Mouse (Mus musculus): ENCODE results near the gene Hdac7. TPM values are rescaled to one million over a fixed set of nuclear protein-coding genes. Genes with fewer than 3 reads are reported as not detected.

The Hdac7 gene
- total and polyA plus RNA-seq, 3 experiments: 23.7 to 61.8 (median 25.7) TPM

DNA sequence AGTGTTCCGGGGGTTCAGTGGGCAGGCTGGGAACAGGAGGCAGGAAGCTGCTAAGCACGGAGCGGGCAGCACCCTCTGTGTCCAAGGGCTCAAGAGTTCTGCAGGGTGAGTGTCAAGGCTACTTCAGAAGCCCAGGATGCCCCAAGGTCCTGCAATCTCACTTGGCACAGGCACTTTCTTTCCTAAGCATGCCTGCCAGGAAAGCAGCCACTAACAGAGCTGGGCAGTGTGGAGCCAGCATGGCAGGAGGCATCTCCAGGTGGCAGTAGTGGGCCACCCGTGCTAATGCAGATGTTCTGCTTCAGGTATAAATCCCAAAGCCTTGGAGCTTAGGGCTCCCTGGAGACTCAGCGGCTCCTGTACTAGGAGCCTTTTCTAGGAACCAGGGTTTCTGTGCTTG is 34.4 kb downstream of the Hdac7 start:
- no peak overlapping the region for H3K9ac ChIP-seq (ENCODE audit: low read depth, low read length)
- peaks cover 37% of the 10 kb centered on the region for H3K4me1 ChIP-seq (ENCODE audit: control insufficient read depth, insufficient read depth, low read length)
- H3K36me3 ChIP-seq (ENCODE audit: control insufficient read depth, insufficient read depth, low read length): peaks cover 13% of the 10 kb centered on the region
- H3K79me2 ChIP-seq (replicated peaks; ENCODE audit: control insufficient read depth, insufficient read depth, low read length): peaks cover 6% of the 10 kb centered on the region
- WGBS: 61% methylated on average over 5 of the region's 5 CpGs
- no peak overlapping the region for H3K4me3 ChIP-seq
- DNase-seq: peak in 1 of 2 experiments; percentile 58
- intact Hi-C loops (cut with DNase I): loop anchor here (1.0 to 2.0 kb wide), 2 partner anchors 31 to 39 kb away; no protein-coding TSS in a partner anchor
- H3K27me3 ChIP-seq (ENCODE audit: control insufficient read depth, insufficient read depth, low read length): no peaks in the 10 kb centered on the region
- peak; percentile 47; the same call in 1 of the 2 replicates for TF ChIP-seq EP300 (IDR thresholded peaks at IDR 0.05; ENCODE audit: insufficient read depth, low read depth, low read length)
- peak; percentile 78 for TF ChIP-seq CTCF (IDR thresholded peaks at IDR 0.05)
- TF ChIP-seq POLR2A (IDR thresholded peaks at IDR 0.05; ENCODE audit: insufficient read depth, low read depth, low read length): no peak
- H3K27ac ChIP-seq: no peak overlapping the region

DNA sequence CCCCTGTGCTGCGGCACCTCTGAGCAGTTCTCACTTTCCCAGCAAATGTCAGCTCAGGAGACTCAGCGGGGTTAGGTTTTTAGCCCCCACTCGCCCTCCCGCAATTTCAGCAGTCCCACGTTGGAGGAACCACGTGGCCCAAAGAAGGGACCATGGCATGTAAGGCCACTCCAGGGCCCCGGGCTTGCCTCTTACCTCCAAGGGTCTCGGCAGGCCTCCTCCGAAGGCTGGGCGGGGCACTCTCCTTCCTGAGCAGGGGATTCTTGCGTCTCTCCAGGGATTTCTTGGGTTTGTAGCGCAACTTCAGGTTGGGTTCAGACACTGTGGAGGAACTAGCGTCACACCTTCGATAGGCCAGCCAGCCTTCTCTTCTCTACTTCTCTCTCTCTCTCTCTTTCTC is 35.1 kb downstream of the Hdac7 start:
- Histone ChIP-seq H3K27me3 (ENCODE audit: control insufficient read depth, insufficient read depth, low read length) (no peaks in the 10 kb centered on the region), H3K36me3 (ENCODE audit: control insufficient read depth, insufficient read depth, low read length) (peaks cover 13% of the 10 kb centered on the region), H3K4me1 (ENCODE audit: control insufficient read depth, insufficient read depth, low read length) (peaks cover 31% of the 10 kb centered on the region), H3K79me2 (replicated peaks; ENCODE audit: control insufficient read depth, insufficient read depth, low read length) (peaks cover 6% of the 10 kb centered on the region), H3K4me3 (no peak overlapping the region), H3K27ac (no peak overlapping the region), H3K9ac (ENCODE audit: low read depth, low read length) (no peak overlapping the region)
- intact Hi-C loops (cut with DNase I): no loop called here
- no peak for DNase-seq
- WGBS: 74% methylated on average over 14 of the region's 14 CpGs
- TF ChIP-seq POLR2A (IDR thresholded peaks at IDR 0.05; ENCODE audit: insufficient read depth, low read depth, low read length) (no peak), EP300 (IDR thresholded peaks at IDR 0.05; ENCODE audit: insufficient read depth, low read depth, low read length) (no peak), CTCF (IDR thresholded peaks at IDR 0.05) (no peak)

DNA sequence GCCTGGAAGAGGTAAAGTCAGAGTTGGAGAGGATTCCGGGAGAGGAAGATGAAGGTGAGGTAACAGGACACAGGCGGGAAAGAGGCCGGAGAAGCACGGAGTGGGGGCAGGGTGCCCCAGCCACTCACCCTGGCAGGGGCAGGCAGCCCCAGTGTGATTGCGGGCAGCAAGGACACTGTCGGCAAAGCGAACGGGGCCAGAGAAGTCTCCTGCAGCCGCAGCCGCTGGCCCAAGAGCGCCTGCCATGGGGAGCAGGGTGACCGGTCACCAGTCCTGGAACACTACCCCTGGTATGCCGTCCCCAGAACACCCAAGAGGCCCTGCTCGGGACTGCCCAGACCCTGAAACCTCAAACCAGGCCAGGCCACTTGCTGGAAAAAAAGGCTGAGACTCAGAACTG is 35.8 kb downstream of the Hdac7 start:
- Histone ChIP-seq H3K9ac (ENCODE audit: low read depth, low read length) (no peak overlapping the region), H3K27ac (no peak overlapping the region), H3K79me2 (replicated peaks; ENCODE audit: control insufficient read depth, insufficient read depth, low read length) (peaks cover 6% of the 10 kb centered on the region), H3K36me3 (ENCODE audit: control insufficient read depth, insufficient read depth, low read length) (peaks cover 9% of the 10 kb centered on the region), H3K4me1 (ENCODE audit: control insufficient read depth, insufficient read depth, low read length) (peaks cover 26% of the 10 kb centered on the region), H3K4me3 (no peak overlapping the region), H3K27me3 (ENCODE audit: control insufficient read depth, insufficient read depth, low read length) (no peaks in the 10 kb centered on the region)
- TF ChIP-seq EP300 (IDR thresholded peaks at IDR 0.05; ENCODE audit: insufficient read depth, low read depth, low read length) (no peak), POLR2A (IDR thresholded peaks at IDR 0.05; ENCODE audit: insufficient read depth, low read depth, low read length) (no peak), CTCF (IDR thresholded peaks at IDR 0.05) (no peak)
- DNase-seq: no peak
- intact Hi-C loops (cut with DNase I): no loop called here
- 90% methylated on average over 14 of the region's 14 CpGs for WGBS

DNA sequence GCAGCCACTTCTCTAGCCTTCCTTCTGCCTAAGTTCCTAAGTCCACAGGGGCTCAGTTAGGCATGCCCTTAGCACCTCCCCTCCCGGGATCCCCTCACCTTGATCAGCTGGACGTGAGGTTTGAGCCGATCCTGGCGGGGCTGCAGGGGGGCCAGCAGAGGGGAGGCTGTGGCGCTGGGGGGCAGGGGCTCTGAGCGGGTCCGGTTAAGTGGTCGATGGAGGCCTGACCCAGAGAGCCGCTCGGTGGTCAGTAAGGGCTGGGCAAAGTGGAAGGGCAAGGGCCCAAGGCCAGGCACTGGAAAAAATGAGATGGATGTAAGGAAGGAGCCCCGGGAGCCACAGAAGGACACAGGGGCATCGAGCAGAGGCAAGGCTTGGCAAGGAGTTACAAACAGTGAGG is 36.4 kb downstream of the Hdac7 start:
- Histone ChIP-seq H3K79me2 (replicated peaks; ENCODE audit: control insufficient read depth, insufficient read depth, low read length) (peaks cover 6% of the 10 kb centered on the region), H3K4me3 (no peak overlapping the region), H3K27me3 (ENCODE audit: control insufficient read depth, insufficient read depth, low read length) (no peaks in the 10 kb centered on the region), H3K9ac (ENCODE audit: low read depth, low read length) (no peak overlapping the region), H3K27ac (no peak overlapping the region), H3K36me3 (ENCODE audit: control insufficient read depth, insufficient read depth, low read length) (peaks cover 4% of the 10 kb centered on the region; the same call in 1 of the 2 replicates), H3K4me1 (ENCODE audit: control insufficient read depth, insufficient read depth, low read length) (peaks cover 19% of the 10 kb centered on the region)
- DNase-seq: no peak
- TF ChIP-seq CTCF (IDR thresholded peaks at IDR 0.05): no peak
- no peak for TF ChIP-seq POLR2A (IDR thresholded peaks at IDR 0.05; ENCODE audit: insufficient read depth, low read depth, low read length)
- no peak for TF ChIP-seq EP300 (IDR thresholded peaks at IDR 0.05; ENCODE audit: insufficient read depth, low read depth, low read length)
- WGBS: 82% methylated on average over 12 of the region's 12 CpGs
- intact Hi-C loops (cut with DNase I): loop anchor here (2.0 kb wide), 1 partner anchor 17 kb away; no protein-coding TSS in a partner anchor

DNA sequence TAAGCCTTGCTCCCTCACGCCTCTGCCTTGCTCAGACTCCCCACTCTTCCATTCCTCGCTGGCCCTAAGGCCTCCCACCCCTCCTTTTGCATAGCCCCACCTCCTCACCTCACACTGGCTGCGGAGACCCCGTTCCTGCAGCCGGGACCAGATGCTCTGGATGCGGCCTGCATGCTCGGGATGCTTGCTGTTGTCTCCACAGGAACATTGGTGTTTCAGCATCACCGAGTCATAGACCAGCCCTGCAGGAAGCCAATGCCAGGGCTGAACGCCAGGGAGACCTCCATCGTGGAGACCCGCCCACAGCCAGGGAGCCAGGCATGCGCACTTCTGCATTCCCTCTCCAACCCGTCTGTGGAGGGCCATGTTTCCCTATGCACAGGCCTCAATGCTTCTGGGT is 41.7 kb downstream of the Hdac7 start:
- intact Hi-C loops (cut with DNase I): no loop called here
- Histone ChIP-seq H3K27me3 (ENCODE audit: control insufficient read depth, insufficient read depth, low read length) (no peaks in the 10 kb centered on the region), H3K36me3 (ENCODE audit: control insufficient read depth, insufficient read depth, low read length) (no peaks in the 10 kb centered on the region), H3K27ac (no peak overlapping the region), H3K9ac (ENCODE audit: low read depth, low read length) (no peak overlapping the region), H3K79me2 (replicated peaks; ENCODE audit: control insufficient read depth, insufficient read depth, low read length) (no peaks in the 10 kb centered on the region), H3K4me3 (no peak overlapping the region), H3K4me1 (ENCODE audit: control insufficient read depth, insufficient read depth, low read length) (no peaks in the 10 kb centered on the region)
- 63% methylated on average over 13 of the region's 13 CpGs for WGBS
- no peak for TF ChIP-seq CTCF (IDR thresholded peaks at IDR 0.05)
- TF ChIP-seq EP300 (IDR thresholded peaks at IDR 0.05; ENCODE audit: insufficient read depth, low read depth, low read length): no peak
- no peak for TF ChIP-seq POLR2A (IDR thresholded peaks at IDR 0.05; ENCODE audit: insufficient read depth, low read depth, low read length)
- peak in 1 of 2 experiments; percentile 5 for DNase-seq

DNA sequence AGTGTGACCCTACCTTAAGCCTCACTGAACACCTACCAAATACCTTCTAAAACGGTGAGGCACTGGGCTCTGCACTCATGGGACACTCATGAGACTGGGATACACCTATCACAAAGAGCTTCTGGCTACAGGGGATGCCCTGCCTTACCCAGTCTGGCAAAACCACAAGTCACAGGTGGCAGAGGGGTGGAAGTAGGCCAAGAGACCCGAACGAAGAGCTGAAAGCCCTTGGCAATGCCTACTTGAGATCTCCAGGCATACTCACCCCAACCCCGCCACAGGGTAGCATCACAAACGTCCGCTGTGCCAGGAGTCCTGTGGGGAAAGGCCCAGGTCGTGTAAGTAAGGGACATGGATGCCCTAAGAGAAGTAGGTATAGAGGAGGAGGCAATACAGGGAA is 42.5 kb downstream of the Hdac7 start:
- WGBS: 78% methylated on average over 7 of the region's 7 CpGs
- Histone ChIP-seq H3K4me3 (no peak overlapping the region), H3K4me1 (ENCODE audit: control insufficient read depth, insufficient read depth, low read length) (no peaks in the 10 kb centered on the region), H3K27ac (no peak overlapping the region), H3K79me2 (replicated peaks; ENCODE audit: control insufficient read depth, insufficient read depth, low read length) (no peaks in the 10 kb centered on the region), H3K36me3 (ENCODE audit: control insufficient read depth, insufficient read depth, low read length) (no peaks in the 10 kb centered on the region), H3K9ac (ENCODE audit: low read depth, low read length) (no peak overlapping the region), H3K27me3 (ENCODE audit: control insufficient read depth, insufficient read depth, low read length) (no peaks in the 10 kb centered on the region)
- intact Hi-C loops (cut with DNase I): no loop called here
- no peak for TF ChIP-seq CTCF (IDR thresholded peaks at IDR 0.05)
- TF ChIP-seq EP300 (IDR thresholded peaks at IDR 0.05; ENCODE audit: insufficient read depth, low read depth, low read length): no peak
- TF ChIP-seq POLR2A (IDR thresholded peaks at IDR 0.05; ENCODE audit: insufficient read depth, low read depth, low read length): no peak
- DNase-seq: no peak
